Mouse (Mus musculus) heart, embryonic 13.5 days (tissue): Measurements from ENCODE around the gene Psg20. TPM values are rescaled to one million over a fixed set of nuclear protein-coding genes. Genes with fewer than 3 reads are reported as not detected.
"Not testable (repeated sequence)": the region's sequence is repeated elsewhere in the genome, so short reads cannot be mapped to it uniquely, and the experiment has no call there.

Experiments used
- ATAC-seq: fragments of 200-750 bp; cut with Nextera tagmentation; 2 replicates; pipeline ENCODE4 v1.8.0; 2017; ENCODE audit warnings: moderate TSS enrichment; ENCODE audit not compliant: insufficient number of reproducible peaks, low FRiP score, low TSS enrichment; ENCODE audit errors: extremely low read depth
- H3K27ac ChIP-seq: fragments of 300-500 bp; sonication (generic); replicated peaks from 2 replicates; pipeline ENCODE4 v1.5.1; 2015; ENCODE audit warnings: moderate library complexity, mild to moderate bottlenecking, inconsistent platforms
- H3K27me3 ChIP-seq: fragments of 300-500 bp; sonication (generic); replicated peaks from 2 replicates; pipeline ENCODE4 v1.6.1; 2015; ENCODE audit warnings: mild to moderate bottlenecking, inconsistent platforms
- H3K36me3 ChIP-seq: fragments of 300-500 bp; sonication (generic); 2 replicates; pipeline ENCODE4 v1.6.1; 2015; ENCODE audit warnings: mild to moderate bottlenecking, inconsistent platforms
- H3K4me1 ChIP-seq: fragments of 300-500 bp; sonication (generic); 2 replicates; pipeline ENCODE4 v1.6.1; 2015; ENCODE audit warnings: inconsistent platforms
- H3K4me2 ChIP-seq: fragments of 300-500 bp; sonication (generic); 2 replicates; pipeline ENCODE4 v1.6.1; 2015; ENCODE audit warnings: inconsistent platforms, mild to moderate bottlenecking, moderate library complexity
- H3K4me3 ChIP-seq: fragments of 300-500 bp; sonication (generic); 2 replicates; pipeline ENCODE4 v1.5.1; 2015; ENCODE audit warnings: moderate library complexity, mild to moderate bottlenecking, inconsistent platforms
- H3K9ac ChIP-seq: fragments of 300-500 bp; sonication (generic); 2 replicates; pipeline ENCODE4 v1.6.1; 2015; ENCODE audit warnings: inconsistent platforms, mild to moderate bottlenecking, moderate library complexity
- H3K9me3 ChIP-seq: fragments of 300-500 bp; sonication (generic); 2 replicates; pipeline ENCODE4 v1.6.1; 2016; ENCODE audit warnings: inconsistent platforms
- WGBS: fragments of 180-500 bp; shearing (Covaris S2); methylation state at CpG from one replicate; pipeline ENCODE4 v1.1.7; 2015; ENCODE audit warnings: mixed read lengths; 5-methylcytosine and 5-hydroxymethylcytosine counted together
- polyA plus RNA-seq: library from polyadenylated mRNA; unstranded; fragments of >200 nt; fragmentation: Nextera tagmentation; extraction: Ambion mirVana; gene quantifications from 2 replicates; pipeline ENCODE4 v1.2.1, GENCODE M21; 2015

Psg20 gene
- polyA plus RNA-seq, result not detected in 2 replicates

- Histone ChIP-seq H3K27ac (no peak within 1 kb of the TSS), H3K4me3 (no peak within 1 kb of the TSS), H3K36me3 (no peaks in the 10 kb centered on the region), H3K4me1 (no peaks in the 10 kb centered on the region), H3K27me3 (no peaks in the 10 kb centered on the region), H3K9ac (no peak within 1 kb of the TSS), H3K9me3 (no peaks in the 10 kb centered on the region), H3K4me2 (no peak within 1 kb of the TSS)
- 64% methylated on average over 2 of the region's 2 CpGs for WGBS
- ATAC-seq, result no peak
Measured at GRCm38 (mm10) chr7:18686085-18686484, at the start of gene Psg20. Psg20 (minus strand) TSS chr7:18686185.

GRCm38 (mm10) chr7:18734451-18734850 lies 48.5 kb upstream of the Psg20 start:
- no peak overlapping the region for H3K4me2 ChIP-seq
- 68% methylated on average over 1 of the region's 1 CpGs for WGBS
- no peak overlapping the region for H3K9ac ChIP-seq
- H3K9me3 ChIP-seq, result no peaks in the 10 kb centered on the region
- H3K27me3 ChIP-seq, result no peaks in the 10 kb centered on the region
- H3K4me1 ChIP-seq, result no peaks in the 10 kb centered on the region
- no peaks in the 10 kb centered on the region for H3K36me3 ChIP-seq
- no peak for ATAC-seq
- H3K4me3 ChIP-seq, result no peak overlapping the region
- H3K27ac ChIP-seq, result no peak overlapping the region

GRCm38 (mm10) chr7:18733111-18733510 lies 47.1 kb upstream of the Psg20 start:
- H3K36me3 ChIP-seq, result no peaks in the 10 kb centered on the region
- H3K27ac ChIP-seq, result no peak overlapping the region
- H3K4me3 ChIP-seq, result no peak overlapping the region
- no peaks in the 10 kb centered on the region for H3K27me3 ChIP-seq
- H3K9ac ChIP-seq, result no peak overlapping the region
- H3K4me2 ChIP-seq, result no peak overlapping the region
- no peaks in the 10 kb centered on the region for H3K4me1 ChIP-seq
- ATAC-seq, result no peak
- no peaks in the 10 kb centered on the region for H3K9me3 ChIP-seq

GRCm38 (mm10) chr7:18728391-18728790 lies 42.4 kb upstream of the Psg20 start:
- no peaks in the 10 kb centered on the region for H3K27me3 ChIP-seq
- no peak overlapping the region for H3K9ac ChIP-seq
- H3K4me1 ChIP-seq, result no peaks in the 10 kb centered on the region
- no peak overlapping the region for H3K4me3 ChIP-seq
- WGBS, result 57% methylated on average over 1 of the region's 1 CpGs
- no peak for ATAC-seq
- H3K27ac ChIP-seq, result no peak overlapping the region
- no peak overlapping the region for H3K4me2 ChIP-seq
- H3K9me3 ChIP-seq, result no peaks in the 10 kb centered on the region
- H3K36me3 ChIP-seq, result no peaks in the 10 kb centered on the region

GRCm38 (mm10) chr7:18725931-18726330 lies 39.9 kb upstream of the Psg20 start:
- H3K9me3 ChIP-seq, ATAC-seq, H3K4me2 ChIP-seq, H3K36me3 ChIP-seq, H3K27ac ChIP-seq, H3K4me3 ChIP-seq, H3K27me3 ChIP-seq, H3K9ac ChIP-seq, H3K4me1 ChIP-seq: not testable (repeated sequence)

- ATAC-seq, result no peak
- H3K9ac ChIP-seq, result no peak overlapping the region
- no peak overlapping the region for H3K4me3 ChIP-seq
- H3K4me2 ChIP-seq, result no peak overlapping the region
- no peaks in the 10 kb centered on the region for H3K9me3 ChIP-seq
- 75% methylated on average over 6 of the region's 6 CpGs for WGBS
- no peaks in the 10 kb centered on the region for H3K4me1 ChIP-seq
- no peak overlapping the region for H3K27ac ChIP-seq
- H3K27me3 ChIP-seq, result no peaks in the 10 kb centered on the region
- H3K36me3 ChIP-seq, result no peaks in the 10 kb centered on the region
Measured at GRCm38 (mm10) chr7:18724001-18724400, 38.0 kb upstream of the Psg20 start.

GRCm38 (mm10) chr7:18717790-18718189 lies 31.8 kb upstream of the Psg20 start, which contains the start of gene Psg22:
Psg22 (plus strand) TSS chr7:18718090.
- no peak within 1 kb of the TSS for H3K27ac ChIP-seq
- no peaks in the 10 kb centered on the region for H3K27me3 ChIP-seq
- no peak within 1 kb of the TSS for H3K4me2 ChIP-seq
- no peak within 1 kb of the TSS for H3K4me3 ChIP-seq
- WGBS, result 17% methylated on average over 2 of the region's 2 CpGs
- H3K9ac ChIP-seq, result no peak within 1 kb of the TSS
- H3K9me3 ChIP-seq, result no peaks in the 10 kb centered on the region
- no peak for ATAC-seq
- no peaks in the 10 kb centered on the region for H3K4me1 ChIP-seq
- no peaks in the 10 kb centered on the region for H3K36me3 ChIP-seq

GRCm38 (mm10) chr7:18715546-18715945 lies 29.6 kb upstream of the Psg20 start:
- Histone ChIP-seq H3K36me3 (no peaks in the 10 kb centered on the region), H3K27me3 (no peaks in the 10 kb centered on the region), H3K4me3 (no peak overlapping the region), H3K4me2 (no peak overlapping the region), H3K4me1 (no peaks in the 10 kb centered on the region), H3K9me3 (no peaks in the 10 kb centered on the region), H3K27ac (no peak overlapping the region), H3K9ac (no peak overlapping the region)
- 54% methylated on average over 4 of the region's 4 CpGs for WGBS
- ATAC-seq, result no peak

GRCm38 (mm10) chr7:18710846-18711245 lies 24.9 kb upstream of the Psg20 start:
- no peak for ATAC-seq
- Histone ChIP-seq H3K9me3 (no peaks in the 10 kb centered on the region), H3K4me3 (no peak overlapping the region), H3K36me3 (no peaks in the 10 kb centered on the region), H3K9ac (no peak overlapping the region), H3K27ac (no peak overlapping the region), H3K4me2 (no peak overlapping the region), H3K27me3 (no peaks in the 10 kb centered on the region), H3K4me1 (no peaks in the 10 kb centered on the region)
- 43% methylated on average over 1 of the region's 1 CpGs for WGBS

GRCm38 (mm10) chr7:18710331-18710730 lies 24.3 kb upstream of the Psg20 start:
- WGBS, result 71% methylated on average over 4 of the region's 4 CpGs

GRCm38 (mm10) chr7:18685586-18685985 lies 399 bp downstream of the Psg20 start:
- H3K9ac ChIP-seq, result no peak overlapping the region
- no peak for ATAC-seq
- H3K4me1 ChIP-seq, result no peaks in the 10 kb centered on the region
- H3K4me2 ChIP-seq, result no peak overlapping the region
- no peak overlapping the region for H3K4me3 ChIP-seq
- no peak overlapping the region for H3K27ac ChIP-seq
- H3K36me3 ChIP-seq, result no peaks in the 10 kb centered on the region
- no peaks in the 10 kb centered on the region for H3K27me3 ChIP-seq
- no peaks in the 10 kb centered on the region for H3K9me3 ChIP-seq

More at GRCm38 (mm10) chr7:18710331-18710730, 24.3 kb upstream of the Psg20 start:
- not testable (repeated sequence) for H3K36me3 ChIP-seq, H3K27ac ChIP-seq, H3K4me3 ChIP-seq, H3K27me3 ChIP-seq, ATAC-seq, H3K9me3 ChIP-seq, H3K9ac ChIP-seq, H3K4me2 ChIP-seq, H3K4me1 ChIP-seq

GRCm38 (mm10) chr7:18679772-18680171 lies 6.2 kb downstream of the Psg20 start:
- no peak overlapping the region for H3K4me3 ChIP-seq
- no peak; the same call in 1 of the 2 replicates for ATAC-seq
- no peak overlapping the region for H3K9ac ChIP-seq
- no peaks in the 10 kb centered on the region for H3K27me3 ChIP-seq
- no peaks in the 10 kb centered on the region for H3K36me3 ChIP-seq
- WGBS, result 47% methylated on average over 2 of the region's 2 CpGs
- no peak overlapping the region for H3K4me2 ChIP-seq
- peaks cover 5% of the 10 kb centered on the region; the same call in 1 of the 2 replicates for H3K9me3 ChIP-seq
- no peak overlapping the region for H3K27ac ChIP-seq
- H3K4me1 ChIP-seq, result no peaks in the 10 kb centered on the region
